Mouse (Mus musculus) erythroid progenitor cell, adult 5-6 weeks (primary cell): ENCODE data around the gene Slc25a13. TPM values are rescaled to one million over a fixed set of nuclear protein-coding genes. Genes with fewer than 3 reads are reported as not detected.

Experiments used
- ATAC-seq: replicated peaks from 2 replicates; pipeline ENCODE4 v1.8.0; 2016; ENCODE audit warnings: moderate number of reproducible peaks, mild to moderate bottlenecking, moderate TSS enrichment, inconsistent platforms; ENCODE audit not compliant: poor library complexity, low FRiP score, severe bottlenecking
- total RNA-seq, 2 experiments: library from RNA; stranded (forward) in 1 of 2; stranded (reverse) in 1 of 2; fragments of 150-400 nt in 1 of 2; fragments of 186-747, 209-891 nt in 1 of 2; gene quantifications; 2 replicates each; pipeline versions ENCODE4 v1.2.3 to v1.2.4; 2015 to 2017; ENCODE audit warnings: low replicate concordance in 2 of 2

The Slc25a13 gene
- total RNA-seq, 2 experiments from 2014 or later: 0.38 to 4.2 TPM

- ATAC-seq: no peak
Measured at GRCm38 (mm10) chr6:6070015-6070414, 147.0 kb downstream of the Slc25a13 start.

DNA sequence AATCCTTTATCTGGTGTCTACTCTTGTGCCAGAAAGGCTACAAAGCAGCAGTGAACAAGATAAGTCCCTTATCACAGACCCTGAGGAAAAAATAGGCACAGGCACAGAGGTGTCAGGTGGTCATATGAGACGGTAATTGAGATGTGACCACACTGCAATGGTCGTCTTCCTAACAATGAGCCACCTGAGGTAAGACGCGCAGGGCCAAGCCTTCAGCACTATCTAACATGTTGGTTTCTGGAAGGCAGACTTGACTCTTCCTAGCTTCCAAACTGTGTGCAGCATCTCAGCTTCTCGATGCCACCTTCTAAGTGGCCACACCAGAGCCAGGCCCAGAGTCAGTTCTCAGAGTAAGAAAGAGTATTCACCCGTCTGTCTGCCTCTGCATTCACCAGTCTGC lies 149.8 kb downstream of the Slc25a13 start:
- ATAC-seq: no peak

DNA sequence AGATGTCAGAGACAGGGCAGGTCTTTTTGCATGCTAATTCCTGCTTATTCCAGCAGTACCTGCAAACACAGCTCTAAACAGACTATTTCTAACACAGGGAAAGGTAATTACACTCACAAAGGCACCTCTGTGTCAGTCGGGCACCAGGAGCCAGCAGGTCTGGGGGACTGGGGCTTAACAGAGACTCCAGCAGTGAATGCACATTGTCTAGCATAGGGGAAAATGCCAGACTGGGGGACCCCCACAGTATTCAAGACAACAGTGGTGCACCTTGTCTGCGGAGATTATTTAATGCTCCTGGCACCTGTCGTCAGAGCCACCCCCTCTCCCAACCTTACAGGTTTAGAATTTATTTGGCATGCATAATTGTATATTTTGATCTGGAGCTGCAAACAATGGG lies 158.4 kb downstream of the Slc25a13 start:
- ATAC-seq: no peak

GRCm38 (mm10) chr6:6053946-6054345 lies 163.0 kb downstream of the Slc25a13 start:
- no peak for ATAC-seq

DNA sequence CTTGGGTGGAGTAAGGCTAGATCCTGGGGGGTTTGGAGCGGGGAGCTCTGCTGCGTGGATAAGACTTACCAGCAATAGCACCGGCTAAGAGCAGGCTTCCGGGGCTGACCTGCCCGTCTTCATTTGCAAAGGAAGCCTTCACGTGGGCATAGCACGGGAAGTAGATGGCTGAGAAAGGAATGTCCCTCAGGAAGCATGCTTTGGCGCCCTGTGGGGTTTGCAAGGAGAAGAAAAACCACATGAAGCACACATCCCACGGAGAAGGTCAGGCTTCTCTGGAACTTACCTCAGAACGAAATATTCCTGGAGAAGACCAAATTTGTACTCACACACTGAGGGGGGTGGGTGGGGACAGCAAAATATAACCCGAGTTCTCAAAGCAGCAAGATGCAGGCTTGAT lies 164.3 kb downstream of the Slc25a13 start:
- no peak for ATAC-seq

- no peak for ATAC-seq
Measured at GRCm38 (mm10) chr6:6046729-6047424, 170.1 kb downstream of the Slc25a13 start.

- no peak for ATAC-seq
Measured at GRCm38 (mm10) chr6:6038773-6039550, 178.0 kb downstream of the Slc25a13 start.

- no peak for ATAC-seq
Measured at GRCm38 (mm10) chr6:6027664-6028063, 189.3 kb downstream of the Slc25a13 start.

- ATAC-seq: no peak
Measured at GRCm38 (mm10) chr6:6023976-6024375, 193.0 kb downstream of the Slc25a13 start.

GRCm38 (mm10) chr6:6016931-6017330 lies 200.0 kb downstream of the Slc25a13 start:
- ATAC-seq: no peak

- no peak for ATAC-seq
Measured at GRCm38 (mm10) chr6:6015616-6016015, 201.4 kb downstream of the Slc25a13 start.

- ATAC-seq: no peak
Measured at GRCm38 (mm10) chr6:6011364-6011763, 205.6 kb downstream of the Slc25a13 start.

- ATAC-seq: no peak
Measured at GRCm38 (mm10) chr6:6005762-6006431, 211.1 kb downstream of the Slc25a13 start.

DNA sequence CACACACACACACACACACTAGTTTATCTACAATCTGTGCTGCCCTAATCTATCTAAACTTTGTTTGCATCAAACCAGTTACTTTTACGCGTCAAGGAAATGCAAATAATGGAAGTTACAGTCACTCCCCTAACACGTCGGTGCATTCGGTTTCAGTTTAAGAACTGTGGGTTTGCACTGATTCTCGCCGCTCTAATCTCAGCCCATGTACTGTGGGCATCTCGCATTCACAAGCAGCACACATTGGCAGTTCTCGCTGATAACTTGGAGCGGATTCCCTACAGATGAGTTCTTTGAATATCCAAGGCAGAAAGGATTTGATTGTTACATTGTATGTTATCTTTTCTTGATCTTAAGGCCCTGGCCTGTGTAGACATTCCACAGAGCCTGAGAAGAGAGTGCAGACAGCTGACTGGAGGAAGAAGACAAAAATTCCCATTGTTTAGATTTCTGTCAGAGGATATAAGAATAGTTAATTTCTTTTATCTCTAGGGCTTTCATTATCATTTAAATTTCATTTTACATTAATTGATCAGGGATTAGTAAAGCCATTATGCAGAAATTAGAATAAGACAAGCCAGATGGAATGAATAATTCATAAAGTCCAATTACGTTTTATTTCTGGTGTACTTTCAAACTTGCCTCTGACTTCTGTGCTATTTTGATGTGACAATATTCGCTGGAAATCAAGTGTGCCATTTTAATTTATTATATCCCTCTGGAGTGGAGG lies 212.1 kb downstream of the Slc25a13 start:
- no peak for ATAC-seq

DNA sequence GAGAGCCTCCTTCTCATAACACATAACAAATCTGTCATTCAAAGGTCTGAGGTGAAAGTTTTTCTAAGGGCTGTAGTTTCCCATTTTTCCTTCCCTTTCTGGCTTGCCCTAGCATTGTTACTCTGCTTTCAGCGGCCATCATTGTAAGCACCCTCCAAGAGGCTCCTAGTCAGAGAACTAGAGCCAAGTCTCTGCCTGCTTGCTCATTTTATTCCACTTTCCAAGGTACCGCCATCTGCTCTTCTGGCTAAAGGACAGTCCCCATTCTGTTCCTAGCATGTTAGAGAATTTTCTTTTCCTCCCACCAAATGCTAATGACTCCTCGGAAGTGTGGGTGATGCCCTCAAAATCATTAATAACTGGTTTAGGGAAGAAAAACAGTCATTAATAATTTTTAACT lies 214.9 kb downstream of the Slc25a13 start:
- no peak for ATAC-seq

GRCm38 (mm10) chr6:5997535-5997934 lies 219.4 kb downstream of the Slc25a13 start:
- ATAC-seq: no peak

GRCm38 (mm10) chr6:5993056-5993455 lies 223.9 kb downstream of the Slc25a13 start:
- no peak for ATAC-seq

DNA sequence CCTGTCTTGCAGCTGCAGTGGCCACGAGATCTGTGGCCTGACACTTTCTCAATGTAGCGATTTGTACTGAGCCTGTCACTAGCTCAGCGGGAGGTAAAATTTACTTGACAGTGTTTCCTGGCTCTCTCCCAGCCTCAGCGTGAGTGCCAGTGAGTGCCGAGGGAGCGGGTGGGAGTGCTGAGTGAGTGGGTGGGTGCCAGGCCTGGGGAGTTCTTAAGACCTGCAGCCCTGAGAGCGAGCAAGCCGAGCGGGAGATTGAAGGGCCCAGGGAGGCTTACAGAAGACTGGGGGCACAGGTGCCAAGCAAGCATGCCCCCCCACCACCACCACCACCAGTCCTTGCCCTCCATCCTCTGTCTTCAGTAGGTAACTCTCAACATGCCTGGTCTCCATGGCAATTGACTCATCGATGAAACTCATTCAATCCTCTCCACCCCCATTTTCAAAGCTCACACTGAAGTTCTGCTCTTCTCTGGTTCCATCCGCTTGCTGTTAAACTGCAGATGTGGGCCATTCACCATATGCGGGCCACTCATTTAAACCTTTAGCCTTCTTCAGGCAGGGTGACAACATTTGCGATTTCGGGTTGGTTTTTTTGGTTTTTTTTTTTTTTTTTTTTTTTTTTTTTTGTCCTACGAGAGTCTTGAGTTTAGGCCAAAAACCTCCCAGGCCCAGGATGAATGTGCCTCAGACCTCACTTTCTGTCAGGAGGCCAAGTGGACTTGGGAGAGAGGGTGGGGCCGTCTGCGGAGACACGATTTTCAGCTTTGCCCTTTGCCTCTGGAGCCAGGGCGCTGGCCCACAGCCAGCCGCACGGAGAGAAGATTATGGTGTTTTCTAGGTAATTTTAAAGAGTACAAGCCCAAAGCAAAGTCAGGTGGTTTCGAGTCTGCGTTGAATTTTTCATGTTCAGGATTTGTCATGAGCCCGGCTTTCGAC lies 224.9 kb downstream of the Slc25a13 start:
- no peak for ATAC-seq

- no peak for ATAC-seq
Measured at GRCm38 (mm10) chr6:5991243-5991642, 225.7 kb downstream of the Slc25a13 start.
